Mouse (Mus musculus) forebrain, postnatal 0 days (tissue): ENCODE measurements around the gene Phlda2. TPM values are rescaled to one million over a fixed set of nuclear protein-coding genes. Genes with fewer than 3 reads are reported as not detected.
A peak's percentile ranks its signal among the peaks of the same experiment; 100 is the strongest.

ENCODE experiments used
- ATAC-seq: fragments of 200-750 bp; cut with Nextera tagmentation; 2 replicates; pipeline ENCODE4 v1.8.0; 2017; ENCODE audit warnings: mild to moderate bottlenecking, moderate library complexity
- DNase-seq: peaks from one replicate; pipeline ENCODE4 v3.0.0-alpha.2; 2015
- H3K27ac ChIP-seq: fragments of 300-500 bp; sonication (generic); 2 replicates; pipeline ENCODE4 v1.5.1; 2014; ENCODE audit warnings: low read depth, mild to moderate bottlenecking, antibody characterized with exemption, low read length, moderate library complexity, mixed read lengths
- H3K27me3 ChIP-seq: fragments of 300-500 bp; sonication (generic); 2 replicates; pipeline ENCODE4 v1.6.1; 2014; ENCODE audit warnings: mild to moderate bottlenecking, low read length, mixed read lengths; ENCODE audit not compliant: insufficient read depth
- H3K36me3 ChIP-seq: fragments of 300-500 bp; sonication (generic); 2 replicates; pipeline ENCODE4 v1.6.1; 2014; ENCODE audit warnings: mild to moderate bottlenecking, moderate library complexity; ENCODE audit not compliant: insufficient read depth
- H3K4me1 ChIP-seq: fragments of 300-500 bp; sonication (generic); 2 replicates; pipeline ENCODE4 v1.6.1; 2014; ENCODE audit warnings: antibody characterized with exemption; ENCODE audit not compliant: insufficient read depth
- H3K4me2 ChIP-seq: fragments of 300-500 bp; sonication (generic); 2 replicates; pipeline ENCODE4 v1.6.1; 2014; ENCODE audit warnings: low read depth, mild to moderate bottlenecking, moderate library complexity
- H3K4me3 ChIP-seq: fragments of 300-500 bp; sonication (generic); 2 replicates; pipeline ENCODE4 v1.5.1; 2014; ENCODE audit warnings: low read depth, low read length, mixed read lengths
- H3K9ac ChIP-seq: fragments of 300-500 bp; sonication (generic); 2 replicates; pipeline ENCODE4 v1.6.1; 2014; ENCODE audit warnings: mild to moderate bottlenecking
- H3K9me3 ChIP-seq: fragments of 300-500 bp; sonication (generic); 2 replicates; pipeline ENCODE4 v1.6.1; 2016; ENCODE audit warnings: low read length
- CTCF ChIP-seq: sonication (generic); IDR thresholded peaks from 2 replicates; pipeline ENCODE4 v1.5.1; 2016; ENCODE audit warnings: antibody characterized with exemption, control low read depth, low read depth
- WGBS: fragments of 180-500 bp; shearing (Covaris S2); extraction: QIAGEN DNeasy Blood & Tissue Kit; methylation state at CpG from one replicate; pipeline ENCODE4 v1.1.7; 2014; 5-methylcytosine and 5-hydroxymethylcytosine counted together
- polyA plus RNA-seq: library from polyadenylated mRNA; unstranded; fragments of >200 nt; fragmentation: Nextera tagmentation; extraction: Ambion mirVana; gene quantifications from 2 replicates; pipeline ENCODE4 v1.2.1, GENCODE M21; 2015
- total RNA-seq: library from RNA; depleted of rRNA; stranded (reverse); fragments of >200 nt; gene quantifications from 2 replicates; pipeline ENCODE4 v1.2.3, GENCODE M21; 2014

The Phlda2 gene
- total and polyA plus RNA-seq, 2 experiments from 2014 or later: not detected

DNA sequence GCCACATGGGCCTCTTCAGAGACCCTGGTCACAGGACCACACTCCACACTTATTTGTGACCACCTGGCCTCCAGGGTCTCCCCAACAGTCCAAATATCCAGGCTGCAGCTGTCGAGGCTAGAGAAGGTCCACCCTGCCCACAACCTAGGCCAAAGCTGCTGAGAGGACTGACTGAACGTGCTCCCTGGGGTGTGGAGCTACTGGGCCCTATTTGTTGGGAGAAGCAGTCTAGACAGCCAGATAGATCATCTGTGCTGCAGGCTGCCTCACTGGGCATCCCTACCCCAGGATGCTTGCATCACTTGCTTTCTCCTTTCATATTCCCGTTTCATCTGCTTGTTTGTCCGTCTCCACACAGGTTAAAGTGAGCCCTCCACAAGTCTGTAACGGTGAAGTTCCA lies 40.4 kb downstream of the Phlda2 start:
- Histone ChIP-seq H3K9me3 (no peaks in the 10 kb centered on the region), H3K4me2 (no peak overlapping the region), H3K4me3 (no peak overlapping the region), H3K9ac (no peak overlapping the region), H3K27me3 (peaks cover 12% of the 10 kb centered on the region), H3K36me3 (no peaks in the 10 kb centered on the region), H3K4me1 (0 out of 2 replicates have a peak, but pooled peaks cover 3% of the 10 kb centered on the region), H3K27ac (no peak overlapping the region)
- DNase-seq: no peak
- 81% methylated on average over 5 of the region's 5 CpGs for WGBS
- TF ChIP-seq CTCF: no peak
- ATAC-seq: no peak

DNA sequence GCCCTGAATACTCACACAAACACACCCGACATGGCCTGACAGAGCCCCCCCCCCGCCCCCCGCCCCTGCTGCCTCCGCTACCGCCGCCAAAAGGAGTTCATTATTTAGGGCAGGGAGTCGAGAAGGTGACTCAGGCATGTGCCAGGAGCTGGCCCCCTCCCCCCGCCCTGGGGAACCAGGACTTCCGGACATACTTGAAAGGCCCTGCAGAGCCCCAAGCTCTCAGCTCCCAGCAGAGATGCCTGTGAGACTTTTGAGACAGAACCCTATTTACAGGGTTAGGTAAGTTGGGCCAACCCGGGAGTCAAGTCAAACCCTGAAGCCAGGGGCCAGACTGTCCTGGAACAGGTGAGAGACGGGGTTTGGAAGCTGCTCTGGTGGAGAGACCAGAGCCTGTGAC lies 41.0 kb downstream of the Phlda2 start:
- Histone ChIP-seq H3K9ac (no peak overlapping the region), H3K36me3 (no peaks in the 10 kb centered on the region), H3K4me3 (no peak overlapping the region), H3K27me3 (peaks cover 12% of the 10 kb centered on the region), H3K27ac (no peak overlapping the region), H3K4me2 (no peak overlapping the region), H3K9me3 (no peaks in the 10 kb centered on the region), H3K4me1 (0 out of 2 replicates have a peak, but pooled peaks cover 3% of the 10 kb centered on the region)
- no peak for ATAC-seq
- 45% methylated on average over 11 of the region's 11 CpGs for WGBS
- DNase-seq: no peak
- no peak for TF ChIP-seq CTCF

DNA sequence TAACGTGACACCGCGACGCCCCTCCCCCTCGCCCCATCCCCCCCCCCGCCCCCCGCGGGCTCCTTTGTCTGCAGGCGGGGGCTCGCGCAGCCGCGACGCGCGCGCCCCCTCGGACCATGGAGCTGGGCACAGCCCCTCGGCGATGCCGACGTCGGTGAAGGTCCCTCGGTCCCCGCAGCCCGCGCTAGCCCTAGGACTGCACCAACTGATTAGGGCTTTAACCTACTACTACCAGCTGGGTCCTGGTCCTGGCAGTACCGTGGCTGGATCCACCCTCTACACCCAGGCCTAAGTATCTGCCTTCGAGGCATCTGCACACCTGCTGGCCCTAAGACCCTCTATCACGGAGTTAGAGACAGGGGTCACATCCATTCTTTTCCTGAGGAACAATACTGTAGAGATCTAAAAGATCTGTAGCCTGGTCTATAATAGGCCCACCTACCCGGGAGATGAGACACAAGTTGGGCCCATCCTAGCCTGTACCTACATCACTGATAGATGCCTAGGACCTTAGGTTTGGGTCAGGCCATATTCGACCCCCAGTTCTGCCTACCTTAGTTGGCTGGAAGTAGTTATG lies 41.6 kb downstream of the Phlda2 start:
- Histone ChIP-seq H3K27me3 (peaks cover 12% of the 10 kb centered on the region), H3K4me1 (0 out of 2 replicates have a peak, but pooled peaks cover 3% of the 10 kb centered on the region), H3K4me3 (peak overlapping the region; percentile 36), H3K27ac (no peak overlapping the region), H3K4me2 (peak overlapping the region; percentile 47), H3K9me3 (no peaks in the 10 kb centered on the region), H3K36me3 (no peaks in the 10 kb centered on the region), H3K9ac (peak overlapping the region; percentile 39; the same call in 1 of the 2 replicates)
- ATAC-seq (peak; percentile 40), DNase-seq (no peak)
- WGBS: 51% methylated on average over 24 of the region's 32 CpGs
- no peak for TF ChIP-seq CTCF

DNA sequence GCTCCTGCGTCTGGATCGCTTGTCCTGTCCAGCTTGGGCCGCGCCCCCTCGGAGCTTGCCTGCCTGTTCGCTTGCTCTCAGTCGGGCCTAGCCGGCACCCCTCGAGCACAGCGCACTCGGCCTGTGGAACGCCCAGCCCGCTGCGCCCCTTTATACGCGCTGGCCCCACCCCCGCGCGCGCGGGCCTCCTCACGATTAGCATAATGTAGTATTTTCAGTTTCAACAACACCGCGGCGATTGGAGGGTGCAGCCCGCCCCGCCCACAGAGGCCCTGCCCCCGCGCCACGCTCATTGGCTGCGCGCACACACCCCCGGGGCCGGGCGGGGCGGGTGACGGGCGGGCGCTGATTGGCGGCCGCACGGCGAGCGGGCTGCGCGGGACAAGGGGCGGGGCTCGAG lies 42.1 kb downstream of the Phlda2 start, which contains the start of gene Cdkn1c:
Gene Cdkn1c (minus strand): TSS at position 177 of the 400 bp plus-strand sequence.
- Histone ChIP-seq H3K4me2 (peak within 1 kb of the TSS; percentile 47), H3K27me3 (peaks cover 12% of the 10 kb centered on the region), H3K9me3 (no peaks in the 10 kb centered on the region), H3K9ac (peak within 1 kb of the TSS; percentile 43), H3K4me1 (0 out of 2 replicates have a peak, but pooled peaks cover 3% of the 10 kb centered on the region), H3K4me3 (peak within 1 kb of the TSS; percentile 36), H3K27ac (no peak within 1 kb of the TSS), H3K36me3 (no peaks in the 10 kb centered on the region)
- TF ChIP-seq CTCF: no peak
- WGBS: 35% methylated on average over 48 of the region's 48 CpGs
- peak; percentile 92 for DNase-seq
- ATAC-seq: peak; percentile 93

DNA sequence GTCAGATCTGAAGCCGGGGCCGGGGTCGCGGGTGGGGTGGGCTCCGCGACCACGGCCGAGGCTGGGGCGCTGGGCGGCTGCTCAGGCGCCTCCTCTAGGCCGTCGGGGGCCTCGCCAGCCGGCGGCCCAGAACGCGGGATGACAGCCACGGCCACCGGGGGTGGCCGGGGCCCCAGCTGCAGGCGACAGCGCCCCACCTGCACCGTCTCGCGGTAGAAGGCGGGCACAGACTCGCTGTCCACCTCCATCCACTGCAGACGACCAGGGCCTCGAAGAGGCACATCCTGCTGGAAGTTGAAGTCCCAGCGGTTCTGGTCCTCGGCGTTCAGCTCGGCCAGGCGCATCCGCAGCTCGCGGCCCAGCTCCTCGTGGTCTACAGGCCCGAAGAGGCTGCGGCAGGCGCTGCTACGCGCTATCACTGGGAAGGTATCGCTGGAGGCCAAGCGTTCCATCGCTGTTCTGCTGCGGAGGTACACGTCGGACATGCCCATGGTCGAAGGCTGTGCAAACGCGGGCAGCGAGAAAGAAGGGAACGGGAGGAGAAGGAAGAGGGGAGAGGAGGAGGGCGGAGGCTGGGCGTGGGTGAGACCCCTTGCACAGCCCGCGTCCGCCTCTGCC lies 42.6 kb downstream of the Phlda2 start:
- Histone ChIP-seq H3K4me1 (0 out of 2 replicates have a peak, but pooled peaks cover 3% of the 10 kb centered on the region), H3K9me3 (no peaks in the 10 kb centered on the region), H3K4me2 (peak overlapping the region; percentile 47), H3K27me3 (peaks cover 12% of the 10 kb centered on the region), H3K4me3 (peak overlapping the region; percentile 36), H3K36me3 (no peaks in the 10 kb centered on the region), H3K27ac (no peak overlapping the region), H3K9ac (peak overlapping the region; percentile 43)
- peak; percentile 27 for DNase-seq
- WGBS: 46% methylated on average over 60 of the region's 60 CpGs
- ATAC-seq: peak; percentile 2; the same call in 1 of the 2 replicates
- TF ChIP-seq CTCF: no peak

DNA sequence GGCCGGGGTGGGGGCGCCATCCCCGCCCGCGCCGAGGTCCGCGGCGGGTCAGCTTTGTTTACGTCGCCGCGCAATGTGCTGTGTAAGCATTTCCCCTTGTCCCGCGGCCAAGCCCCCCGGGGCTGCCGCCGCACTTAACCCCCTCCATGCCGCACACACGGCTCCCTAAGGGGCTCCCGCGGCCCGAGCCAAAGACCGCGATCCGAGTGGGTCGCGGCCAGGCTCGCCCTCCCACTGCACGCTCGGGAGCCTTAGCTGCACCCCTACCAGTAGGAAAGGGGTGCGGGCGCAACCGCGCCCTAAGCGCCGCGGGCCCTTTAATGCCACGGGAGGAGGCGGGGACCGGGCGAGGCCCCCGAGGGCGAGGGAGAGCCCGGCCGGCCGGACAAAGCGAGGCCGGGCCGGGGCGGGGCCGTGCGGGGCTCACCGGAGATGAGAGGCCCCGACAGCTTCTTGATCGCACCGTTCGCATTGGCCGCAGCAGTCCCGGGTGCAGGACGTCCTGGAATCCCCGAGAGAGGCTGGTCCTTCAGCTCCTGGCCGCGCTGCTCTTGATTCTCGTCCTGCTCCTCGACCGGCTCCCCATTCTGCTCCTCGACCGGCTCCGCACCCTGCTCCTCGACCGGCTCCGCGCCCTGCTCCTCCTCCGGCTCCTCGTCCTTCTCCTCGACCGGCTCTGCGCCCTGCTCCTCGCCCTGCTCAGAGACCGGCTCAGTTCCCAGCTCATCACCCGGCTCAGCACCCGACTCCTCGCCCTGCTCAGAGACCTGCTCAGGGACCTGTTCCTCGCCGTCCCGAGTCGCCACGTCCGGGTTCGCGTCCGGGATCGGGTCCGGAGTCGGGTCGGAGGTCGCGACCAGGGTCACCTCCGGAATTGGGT lies 43.4 kb downstream of the Phlda2 start:
- Histone ChIP-seq H3K4me2 (peak overlapping the region; percentile 47), H3K36me3 (no peaks in the 10 kb centered on the region), H3K9ac (peak overlapping the region; percentile 43), H3K4me3 (peak overlapping the region; percentile 36), H3K27me3 (peaks cover 10% of the 10 kb centered on the region), H3K27ac (no peak overlapping the region), H3K4me1 (0 out of 2 replicates have a peak, but pooled peaks cover under 1% of the 10 kb centered on the region), H3K9me3 (no peaks in the 10 kb centered on the region)
- ATAC-seq: no peak
- DNase-seq: no peak
- TF ChIP-seq CTCF: no peak
- WGBS: 41% methylated on average over 90 of the region's 100 CpGs
